Mouse (Mus musculus): ENCODE data around the gene Hoxc5.

Hoxc5 gene

DNA sequence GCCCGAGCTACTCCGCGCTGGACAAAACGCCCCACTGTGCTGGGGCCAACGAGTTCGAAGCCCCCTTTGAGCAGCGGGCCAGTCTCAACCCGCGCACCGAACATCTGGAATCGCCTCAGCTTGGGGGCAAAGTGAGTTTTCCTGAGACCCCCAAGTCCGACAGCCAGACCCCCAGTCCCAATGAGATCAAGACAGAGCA, at the start of gene Hoxc5:
Gene Hoxc5 (plus strand): TSS at position 132 of the 199 bp plus-strand sequence.
- DNase-seq (ENCODE audit: low spot score in 2 of 2), result no peak

DNA sequence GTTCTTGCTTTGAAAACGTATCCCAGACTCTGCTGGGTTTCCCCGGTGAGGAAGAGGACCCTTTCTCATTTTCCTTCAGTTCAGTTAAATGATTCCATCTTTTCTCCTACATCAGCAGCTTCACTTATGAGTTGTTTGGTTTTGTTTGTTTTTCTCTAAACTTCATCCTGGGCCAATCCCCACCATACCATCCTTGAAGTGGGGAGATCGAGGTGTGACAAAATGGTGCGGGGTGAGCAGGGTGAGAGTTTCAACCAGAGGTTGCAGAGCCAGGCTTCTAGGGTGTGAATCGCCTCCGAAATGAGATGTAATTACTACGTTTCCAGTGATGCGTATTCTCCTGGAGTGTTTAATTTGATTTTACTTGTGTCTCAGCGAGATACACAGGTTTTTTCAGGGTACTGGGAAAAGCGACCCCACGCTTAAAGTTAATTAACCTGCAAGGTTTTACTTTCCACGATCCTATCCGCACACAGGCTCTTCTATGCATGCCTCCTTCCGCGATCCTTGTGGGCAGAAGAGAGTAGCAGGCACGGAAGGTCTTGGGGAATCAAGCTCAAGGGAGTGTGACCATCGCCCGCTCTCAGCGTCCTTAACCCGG, 49.2 kb upstream of the Hoxc5 start:
- no peak for DNase-seq (ENCODE audit: low spot score in 2 of 2)

DNA sequence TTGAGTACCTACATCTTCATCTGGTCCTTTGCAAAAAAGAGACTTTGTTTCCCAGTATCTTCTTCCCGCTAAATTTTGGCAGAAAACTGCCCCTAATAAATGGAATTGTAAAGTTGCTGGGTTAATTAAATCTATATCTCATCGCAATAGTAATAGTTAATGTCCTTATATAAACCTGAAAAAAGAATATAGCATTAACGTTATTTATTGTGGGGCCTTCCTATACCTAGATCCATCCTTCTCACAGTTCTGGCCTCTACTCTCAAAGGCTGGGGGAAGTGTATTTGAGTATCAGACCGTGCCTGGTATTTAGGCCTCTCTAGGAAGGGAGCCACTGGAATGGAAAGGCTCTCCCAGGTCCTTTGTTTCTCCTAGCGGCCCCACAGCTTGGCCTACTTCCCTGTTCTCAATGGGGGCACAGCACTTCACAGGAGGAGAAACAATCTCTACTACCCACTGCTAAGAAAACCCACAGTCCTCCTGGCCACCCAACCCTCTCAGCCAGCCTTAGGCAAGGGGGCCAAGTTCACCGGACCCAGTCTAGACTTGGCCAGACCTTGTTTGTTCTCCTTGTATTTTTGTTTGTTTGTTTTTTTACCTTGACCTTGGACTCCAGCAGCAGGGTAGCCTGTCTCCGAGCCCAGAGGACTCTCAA, 48.5 kb upstream of the Hoxc5 start:
- DNase-seq (ENCODE audit: low spot score in 2 of 2), result no peak

DNA sequence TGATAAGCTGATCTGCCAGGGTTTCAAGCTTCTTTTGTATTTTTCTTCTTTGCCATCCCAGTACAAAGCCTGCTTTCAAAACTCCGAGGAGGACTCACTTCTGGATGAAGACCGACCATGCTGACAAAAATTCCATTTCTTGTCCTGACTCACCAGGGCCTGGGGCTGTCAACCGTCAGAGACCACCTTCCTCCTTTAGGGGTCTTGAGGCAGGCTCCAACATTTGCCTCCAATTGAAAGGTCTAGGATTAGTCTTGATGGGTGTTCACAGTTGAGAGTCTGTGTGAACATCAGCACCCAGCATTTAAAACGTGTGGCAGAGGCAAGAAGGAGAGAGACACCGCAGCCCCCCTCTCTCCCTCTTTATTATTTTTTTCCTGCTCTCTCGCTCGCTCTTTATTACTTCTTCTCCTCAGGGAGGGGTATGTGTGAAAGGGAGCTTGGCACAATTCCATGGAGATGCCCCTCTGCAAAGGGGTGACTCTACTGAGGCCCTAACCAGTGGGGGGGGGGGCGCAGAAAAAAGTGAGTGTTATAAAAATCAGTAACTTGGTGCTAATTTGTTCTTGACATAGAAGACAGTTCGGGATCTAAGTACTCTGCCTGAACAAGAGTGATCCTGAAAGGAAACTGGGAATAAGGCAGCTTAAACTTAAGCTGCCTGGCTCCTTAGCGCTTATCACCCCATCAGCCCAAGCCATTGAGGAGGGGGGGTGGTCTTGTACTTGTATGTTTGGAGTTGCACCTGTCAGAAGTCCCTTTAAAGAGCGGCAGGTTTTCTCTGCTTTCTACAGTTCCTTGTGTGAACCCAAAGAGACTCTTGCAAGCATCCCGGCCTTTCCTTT, 47.7 kb upstream of the Hoxc5 start:
- no peak for DNase-seq (ENCODE audit: low spot score in 2 of 2)

DNA sequence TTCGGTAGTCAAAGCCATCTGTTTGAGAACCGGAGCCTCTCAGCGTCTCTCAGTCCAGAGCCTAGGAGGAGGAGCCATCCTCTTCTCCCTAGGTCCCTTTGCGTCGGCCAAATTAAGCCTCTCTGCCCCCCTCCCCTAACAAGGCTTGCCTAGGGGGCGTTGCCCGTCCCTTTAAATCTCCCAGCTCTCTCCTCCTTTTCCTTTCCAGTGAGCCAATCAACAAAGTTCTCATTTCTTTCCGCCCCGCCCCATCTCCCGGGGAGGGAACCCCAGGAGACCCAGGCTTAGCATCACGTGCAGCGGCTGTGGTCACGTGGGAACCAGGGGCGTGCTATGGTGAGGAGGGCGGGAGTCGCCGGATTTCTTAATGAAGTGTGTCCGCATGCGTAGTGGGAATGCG, 46.6 kb upstream of the Hoxc5 start:
- DNase-seq (ENCODE audit: low spot score in 2 of 2), result no peak

DNA sequence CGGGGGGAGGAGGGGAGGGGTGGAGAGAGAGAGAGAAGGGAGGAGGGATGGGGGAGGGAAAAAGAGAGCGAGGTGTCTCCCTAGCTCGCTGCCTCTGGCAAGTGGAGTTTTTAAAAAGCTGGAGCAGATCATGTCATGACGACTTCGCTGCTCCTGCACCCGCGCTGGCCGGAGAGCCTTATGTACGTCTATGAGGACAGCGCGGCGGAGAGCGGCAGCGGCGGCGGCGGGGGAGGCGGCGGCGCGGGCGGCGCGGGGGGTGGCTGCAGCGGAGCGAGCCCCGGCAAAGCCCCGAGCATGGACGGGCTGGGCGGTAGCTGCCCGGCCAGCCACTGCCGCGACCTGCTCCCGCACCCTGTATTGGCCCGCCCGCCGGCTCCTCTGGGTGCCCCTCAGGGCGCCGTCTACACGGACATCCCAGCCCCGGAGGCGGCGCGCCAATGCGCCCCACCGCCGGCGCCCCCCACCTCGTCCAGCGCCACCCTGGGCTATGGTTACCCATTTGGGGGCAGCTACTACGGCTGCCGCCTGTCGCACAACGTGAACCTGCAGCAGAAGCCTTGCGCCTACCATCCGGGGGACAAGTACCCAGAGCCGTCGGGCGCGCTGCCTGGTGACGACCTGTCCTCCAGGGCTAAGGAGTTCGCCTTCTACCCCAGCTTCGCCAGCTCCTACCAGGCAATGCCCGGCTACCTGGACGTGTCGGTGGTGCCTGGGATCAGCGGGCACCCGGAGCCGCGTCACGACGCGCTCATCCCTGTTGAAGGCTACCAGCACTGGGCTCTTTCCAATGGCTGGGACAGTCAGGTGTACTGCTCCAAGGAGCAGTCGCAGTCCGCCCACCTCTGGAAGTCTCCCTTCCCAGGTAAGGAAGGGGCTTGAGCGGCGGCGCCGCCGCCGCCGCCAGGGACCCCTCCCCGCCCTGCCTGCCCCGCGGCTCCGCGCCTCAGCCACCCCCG, 45.9 kb upstream of the Hoxc5 start, which contains the start of gene Hoxc13:
Gene Hoxc13 (plus strand): TSS at position 51 of the 959 bp plus-strand sequence.
- no peak for DNase-seq (ENCODE audit: low spot score in 2 of 2)

DNA sequence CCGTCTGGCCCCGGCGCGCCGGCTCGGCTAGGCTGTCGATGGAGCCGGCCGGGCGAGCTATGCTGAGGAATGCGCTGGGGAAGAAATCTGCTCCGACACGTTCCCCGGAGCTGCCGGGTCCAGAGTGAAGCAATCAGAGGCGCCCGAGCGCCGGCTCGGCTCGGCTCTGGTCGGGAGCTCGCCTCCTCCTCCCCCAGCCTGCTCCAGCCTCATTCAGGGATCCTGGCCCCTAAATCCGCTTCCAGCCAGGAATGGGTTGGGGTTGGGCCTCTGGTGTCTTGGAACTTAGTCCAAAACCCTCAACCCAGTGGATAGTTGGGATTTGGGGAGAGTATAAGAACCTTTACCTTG, 45.3 kb upstream of the Hoxc5 start:
- no peak for DNase-seq (ENCODE audit: low spot score in 2 of 2)

DNA sequence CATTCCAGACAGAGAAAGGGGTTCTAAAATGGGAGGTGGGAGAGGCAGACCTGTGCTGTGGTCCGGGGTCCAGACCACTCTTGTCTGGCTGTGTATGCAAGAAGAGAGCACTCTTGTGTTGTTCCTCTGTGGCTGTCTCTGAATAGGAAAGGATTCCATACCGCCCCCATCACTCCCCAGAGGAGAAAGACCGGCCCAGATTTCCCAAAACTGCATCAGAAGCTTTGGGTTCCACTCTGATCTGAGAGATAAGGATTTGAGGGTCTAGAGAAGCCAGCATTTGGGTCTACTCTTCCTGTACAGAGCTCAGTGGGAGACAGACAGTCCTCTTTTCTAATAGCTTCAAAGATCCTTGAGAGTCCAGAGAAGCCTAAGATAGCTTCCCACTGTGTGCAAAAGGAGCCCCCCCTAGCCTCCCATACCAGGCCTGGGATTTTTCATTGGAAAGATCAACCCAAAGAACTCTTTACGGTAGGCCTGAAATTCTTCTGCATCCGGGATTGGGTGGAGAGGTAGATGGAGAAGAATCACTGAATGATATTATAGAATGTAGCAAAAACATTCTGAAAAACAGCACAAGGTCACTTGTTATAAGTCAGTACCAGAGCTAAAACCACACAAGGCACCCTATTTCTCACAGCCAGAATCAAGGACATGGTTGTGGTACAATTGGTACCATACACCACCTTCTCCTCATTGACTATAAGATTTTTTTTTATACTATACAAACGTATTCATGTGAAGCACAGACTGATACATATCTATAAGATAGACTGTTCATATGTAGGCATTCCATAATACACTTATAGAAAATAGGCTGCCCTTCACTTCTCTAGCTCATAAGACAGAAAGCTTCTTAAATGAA, 44.4 kb upstream of the Hoxc5 start:
- DNase-seq (ENCODE audit: low spot score in 2 of 2), result no peak

DNA sequence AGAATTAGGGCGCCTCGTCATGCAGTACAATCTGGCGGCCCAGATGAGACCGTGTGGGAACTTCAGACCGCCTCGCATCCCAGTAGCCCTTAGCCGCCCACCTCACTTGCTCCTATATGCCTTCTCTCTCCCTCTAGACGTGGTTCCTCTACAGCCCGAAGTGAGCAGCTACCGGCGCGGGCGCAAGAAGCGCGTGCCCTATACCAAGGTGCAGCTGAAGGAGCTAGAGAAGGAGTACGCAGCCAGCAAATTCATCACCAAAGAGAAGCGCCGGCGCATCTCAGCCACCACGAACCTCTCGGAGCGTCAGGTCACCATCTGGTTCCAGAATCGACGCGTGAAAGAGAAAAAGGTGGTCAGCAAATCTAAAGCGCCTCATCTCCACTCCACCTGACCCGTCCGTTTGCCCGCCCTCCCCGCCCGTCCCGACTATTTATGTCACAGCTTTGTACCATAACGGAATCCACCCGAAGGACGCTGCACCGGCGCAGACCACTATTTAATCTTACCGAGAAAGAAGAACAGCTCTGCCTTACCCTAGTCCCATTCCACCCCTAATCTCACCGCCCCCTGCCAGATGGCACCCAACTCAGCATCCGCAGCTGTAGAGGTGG, 40.1 kb upstream of the Hoxc5 start:
- DNase-seq (ENCODE audit: low spot score in 2 of 2), result no peak

DNA sequence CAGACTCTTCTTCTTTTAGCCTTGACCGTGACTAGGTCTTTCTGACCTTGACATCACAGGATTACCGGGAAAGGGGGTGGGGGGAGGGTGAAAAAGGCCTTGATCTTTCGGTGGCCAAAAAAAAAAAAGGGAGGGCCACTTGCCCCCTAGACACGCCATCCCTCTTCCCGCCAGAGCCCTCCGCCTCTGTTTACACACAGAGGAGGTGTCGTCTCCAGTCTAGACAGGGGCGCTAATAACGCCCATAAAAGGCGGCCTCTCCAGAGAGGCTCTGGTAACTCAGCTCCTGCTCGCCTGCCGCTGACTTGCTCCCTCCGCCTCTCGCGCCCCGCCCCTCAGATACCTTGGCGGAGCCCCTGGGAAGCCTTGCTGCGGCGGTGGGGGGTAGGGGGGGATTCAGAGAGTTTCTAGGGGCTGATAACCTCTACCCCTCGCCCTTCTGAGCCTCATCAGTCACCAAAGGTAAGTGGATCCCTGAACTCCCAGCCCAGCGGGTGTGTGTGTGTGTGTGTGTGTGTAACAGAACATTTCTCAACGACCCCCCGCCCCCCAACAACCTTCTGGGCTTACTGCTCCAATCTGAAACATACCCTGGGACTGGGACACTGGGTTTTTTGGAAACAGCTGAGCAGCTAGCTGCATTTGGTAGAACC, 35.4 kb upstream of the Hoxc5 start:
- DNase-seq (ENCODE audit: low spot score in 2 of 2), result no peak

DNA sequence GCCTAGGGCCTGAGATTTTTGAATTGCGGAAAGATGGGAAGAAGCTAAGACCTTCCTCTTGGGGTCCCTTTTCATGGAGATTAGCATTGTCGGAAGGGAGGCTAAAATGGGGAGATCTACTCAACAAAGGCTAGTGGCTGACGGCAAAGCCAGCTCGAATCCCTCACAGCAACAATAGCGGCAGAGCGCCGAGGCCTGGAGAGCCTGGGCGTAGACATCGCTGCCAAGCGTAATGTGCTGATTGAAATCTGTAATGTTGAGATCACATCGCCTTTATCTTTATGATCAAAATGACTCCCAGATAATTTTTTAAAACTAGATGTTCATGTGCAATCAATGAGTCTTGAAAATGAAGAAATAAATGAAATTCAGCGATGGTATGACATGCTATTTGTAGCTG, 32.8 kb upstream of the Hoxc5 start:
- DNase-seq (ENCODE audit: low spot score in 2 of 2), result no peak

DNA sequence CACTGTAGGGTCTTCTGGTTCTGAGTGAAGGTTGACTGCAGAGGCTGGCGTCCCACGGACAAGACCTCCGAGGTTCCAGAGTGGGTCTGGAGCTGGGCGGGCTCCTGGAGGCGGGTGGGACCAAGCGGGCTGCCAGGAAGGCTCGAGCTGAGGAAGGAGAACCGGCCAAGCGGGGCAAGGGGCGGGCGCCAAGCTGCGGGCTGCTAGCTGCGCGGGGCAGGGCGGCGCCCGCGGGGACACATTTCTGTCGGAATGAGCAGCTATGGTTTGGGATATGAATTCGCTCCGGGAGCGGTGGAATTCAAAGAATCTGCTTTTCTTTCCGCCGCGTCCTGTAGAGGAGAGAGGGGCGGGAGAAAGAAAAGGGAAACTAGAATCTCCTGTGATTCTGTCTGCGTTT, 32.3 kb upstream of the Hoxc5 start:
- no peak for DNase-seq (ENCODE audit: low spot score in 2 of 2)

DNA sequence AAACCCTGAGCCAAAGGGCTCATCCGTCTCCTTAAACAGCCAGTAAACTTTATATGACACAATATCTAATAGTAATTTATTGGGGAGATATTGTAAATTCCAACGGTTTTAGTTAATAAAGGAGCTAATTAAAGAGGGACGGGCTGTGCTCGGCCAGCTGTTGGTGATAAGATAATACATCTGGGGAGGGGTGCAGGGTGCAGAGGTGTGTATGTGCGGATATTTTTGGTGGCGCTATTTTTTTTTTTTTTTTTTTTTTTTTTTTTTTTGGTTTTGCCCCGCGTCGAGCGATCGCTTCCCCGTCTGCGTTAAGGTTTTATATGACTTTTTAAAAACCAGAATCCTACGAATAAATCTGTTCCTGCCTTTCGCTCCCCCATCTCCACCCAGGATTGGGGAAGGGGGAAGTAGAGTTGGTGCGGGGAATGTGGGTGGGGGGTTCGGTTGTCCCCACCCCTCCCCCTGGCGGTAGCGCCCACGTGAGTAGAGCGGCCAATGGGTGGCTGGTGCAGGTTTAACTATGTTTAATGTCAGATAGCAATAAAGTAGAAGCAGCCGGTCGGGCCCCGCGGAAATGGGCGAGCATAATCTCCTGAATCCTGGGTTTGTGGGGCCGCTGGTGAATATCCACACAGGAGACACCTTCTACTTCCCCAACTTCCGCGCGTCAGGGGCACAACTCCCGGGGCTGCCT, 30.8 kb upstream of the Hoxc5 start, which contains the start of gene Hoxc12:
Gene Hoxc12 (plus strand): TSS at position 479 of the 694 bp plus-strand sequence.
- no peak for DNase-seq (ENCODE audit: low spot score in 2 of 2)

DNA sequence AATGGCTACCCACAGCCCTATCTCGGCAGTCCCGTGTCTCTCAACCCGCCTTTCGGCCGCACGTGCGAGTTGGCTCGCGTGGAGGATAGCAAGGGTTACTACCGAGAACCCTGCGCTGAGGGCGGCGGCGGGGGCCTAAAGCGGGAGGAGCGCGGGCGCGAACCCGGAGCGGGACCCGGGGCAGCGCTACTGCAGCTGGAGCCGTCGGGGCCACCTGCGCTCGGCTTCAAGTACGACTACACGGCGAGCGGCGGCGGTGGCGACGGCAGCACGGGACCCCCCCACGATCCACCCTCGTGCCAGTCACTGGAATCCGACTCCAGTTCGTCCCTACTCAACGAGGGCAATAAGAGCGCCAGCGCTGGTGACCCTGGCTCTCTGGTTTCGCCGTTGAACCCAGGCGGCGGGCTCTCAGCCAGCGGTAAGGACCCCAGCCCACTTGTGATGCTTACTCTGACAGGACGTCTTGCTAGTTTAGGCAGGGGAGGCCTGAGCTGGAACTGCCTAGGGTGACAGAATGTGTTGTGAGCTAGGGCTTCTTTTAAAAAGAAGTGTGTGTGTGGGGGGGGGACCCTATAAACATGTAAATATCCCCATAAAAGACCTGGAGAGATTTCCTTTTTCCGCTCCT, 30.1 kb upstream of the Hoxc5 start:
- DNase-seq (ENCODE audit: low spot score in 2 of 2), result no peak

DNA sequence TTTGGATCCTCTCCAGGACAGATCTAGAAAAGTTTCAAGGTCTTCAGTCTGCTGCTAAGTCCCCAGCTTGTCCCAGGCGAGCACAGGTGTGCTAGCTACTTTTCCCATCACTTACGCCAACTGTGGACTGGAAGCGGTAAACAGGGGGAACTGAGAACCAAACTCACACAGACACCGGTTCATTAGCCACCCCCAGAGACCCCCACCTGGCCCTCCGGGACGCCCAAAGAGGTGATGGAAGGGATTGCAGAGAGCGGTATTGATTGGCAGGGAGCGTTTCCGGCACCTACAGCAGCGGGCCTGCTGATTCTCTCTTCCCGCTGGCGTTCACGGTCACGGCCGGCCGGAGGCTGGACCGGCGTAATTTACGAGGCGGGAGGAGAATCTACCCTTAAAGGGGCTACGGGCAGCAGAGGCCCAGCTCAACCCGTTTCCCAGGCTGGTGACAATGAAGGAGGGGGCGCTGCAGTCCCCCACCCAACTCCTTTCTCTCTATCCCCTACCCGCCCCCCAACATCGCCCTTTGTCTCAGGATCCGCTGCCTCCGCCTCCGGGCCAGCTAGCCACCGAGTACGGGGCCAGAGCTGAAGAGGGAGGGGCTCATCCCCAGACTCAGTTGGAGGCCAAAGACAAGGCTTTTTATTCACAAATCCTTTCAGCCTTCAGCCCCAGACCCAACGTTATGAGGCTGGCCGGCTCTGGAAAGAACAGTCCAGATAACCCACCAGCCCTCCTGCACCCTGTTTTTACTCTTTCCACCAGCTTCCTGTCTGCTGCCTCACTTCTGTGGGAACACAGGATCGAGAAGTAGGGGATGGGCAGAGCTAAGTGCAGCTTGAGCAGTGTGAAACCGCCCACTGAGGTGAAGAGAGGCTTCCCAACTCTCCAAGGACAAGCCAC, 27.7 kb upstream of the Hoxc5 start:
- DNase-seq (ENCODE audit: low spot score in 2 of 2), result no peak

DNA sequence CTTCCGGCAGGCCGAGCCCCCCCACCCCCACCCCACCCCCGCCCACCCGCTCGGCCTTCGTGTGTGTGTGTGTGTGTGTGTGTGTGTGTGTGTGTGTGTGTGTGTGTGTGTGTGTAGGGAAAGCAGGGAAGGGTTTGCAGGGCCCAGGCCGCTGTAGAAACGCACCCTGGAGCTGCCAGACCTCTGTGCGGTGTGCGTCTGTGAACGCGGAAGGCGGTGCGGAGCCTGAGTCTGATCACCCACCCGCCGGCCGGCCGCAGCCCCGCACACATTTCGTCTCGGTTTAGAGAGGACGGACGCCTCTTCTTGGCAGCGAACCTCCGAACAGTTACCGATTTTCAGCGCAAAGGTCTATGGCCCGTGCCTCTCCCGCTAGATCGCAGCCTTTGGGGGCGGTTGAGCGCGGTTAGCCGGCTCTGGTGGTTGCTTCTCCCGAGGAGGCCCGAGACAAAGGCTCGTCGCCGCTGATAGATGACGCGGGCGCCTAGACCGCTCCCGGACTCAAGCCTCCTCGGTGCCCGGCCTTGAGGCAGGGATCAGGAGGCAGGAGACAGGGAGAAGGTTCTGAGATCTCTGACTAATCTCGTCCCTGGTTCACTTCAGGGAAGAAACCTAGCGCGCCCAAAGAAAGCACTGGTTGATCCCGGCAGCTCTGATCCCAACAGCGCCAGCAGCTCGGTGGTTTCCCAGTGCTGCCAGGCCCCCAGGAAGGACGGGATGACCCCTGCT, 24.3 kb upstream of the Hoxc5 start:
- no peak for DNase-seq (ENCODE audit: low spot score in 2 of 2)

DNA sequence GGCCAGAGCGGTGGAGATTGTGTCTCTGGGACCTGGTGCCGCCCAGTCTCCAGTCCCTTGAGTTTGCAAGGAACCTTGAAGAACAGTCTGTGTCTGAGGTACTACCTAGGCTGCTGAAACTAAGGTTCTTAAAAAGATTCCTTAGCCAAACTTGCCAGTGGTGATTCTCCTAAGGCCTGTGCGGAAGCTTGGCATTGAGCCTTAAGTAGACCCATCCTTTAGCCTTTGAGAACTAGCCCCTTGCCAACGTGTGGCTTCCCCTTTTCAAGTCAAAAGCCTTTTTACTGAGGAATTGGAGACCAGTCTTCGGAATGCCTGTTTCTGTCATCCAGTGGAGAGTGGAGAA, 23.8 kb upstream of the Hoxc5 start:
- no peak for DNase-seq (ENCODE audit: low spot score in 2 of 2)
